Comparison of ENCODE assay signal across 9 mouse cellular contexts in the genomic region with DNA sequence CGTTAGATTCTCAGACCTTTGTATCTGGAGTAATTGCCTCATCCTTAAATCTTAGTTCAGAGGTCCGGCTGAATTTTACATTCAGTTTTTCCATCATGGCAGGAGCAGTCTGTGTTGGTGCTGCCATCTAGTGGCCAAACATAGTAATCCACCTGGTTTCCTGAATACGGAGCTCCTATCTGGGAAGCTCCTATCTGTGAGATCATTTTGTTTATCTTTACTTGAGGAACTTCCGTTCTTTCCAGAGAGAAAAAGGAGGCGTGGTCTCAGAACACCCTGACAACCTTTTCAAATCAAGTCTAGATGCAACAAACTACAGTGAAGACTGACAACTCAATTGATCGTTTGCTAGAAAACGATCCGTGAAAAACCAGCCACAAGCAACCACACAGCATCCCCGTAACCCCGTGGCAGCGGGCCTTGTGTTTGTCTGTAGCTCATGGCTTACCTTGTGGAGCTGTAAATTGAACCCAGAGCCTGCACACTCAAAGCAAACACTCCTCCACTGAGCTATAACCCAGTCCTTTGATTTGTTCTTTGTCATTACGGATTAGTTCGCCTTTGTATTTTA. TPM values are rescaled to one million over a fixed set of nuclear protein-coding genes. Genes with fewer than 3 reads are reported as not detected.
DNase-seq lines count a peak whose midpoint lies in the region; ATAC-seq lines count a peak whose summit lies in the region.
"Had no signal": no experiment of that assay in that cellular context is flagged by ENCODE, and none has a peak within 500 bp of the region (broad histone marks: within the 10 kb centered on the region; RNA-seq: fewer than 3 reads in every experiment).

No protein-coding gene starts in this region.

- no peak overlapping the region for H3K27ac ChIP-seq in embryonic facial prominence, embryonic 14.5 days (replicated peaks; ENCODE audit: low read depth, low read length)
- H3K27ac ChIP-seq: heart, embryonic 15.5 days had no signal

- no peaks in the 10 kb centered on the region for H3K4me1 ChIP-seq in embryonic facial prominence, embryonic 14.5 days (ENCODE audit: control insufficient read depth, insufficient read depth, low read length)
- H3K4me1 ChIP-seq: heart, embryonic 15.5 days had no signal

- no peak overlapping the region for H3K9ac ChIP-seq in embryonic facial prominence, embryonic 14.5 days (ENCODE audit: low read depth, low read length)
- H3K9ac ChIP-seq: heart, embryonic 15.5 days had no signal

- peaks cover 13% of the 10 kb centered on the region for H3K9me3 ChIP-seq in embryonic facial prominence, embryonic 14.5 days (ENCODE audit: control insufficient read depth, low read length)
- H3K9me3 ChIP-seq: heart, embryonic 15.5 days had no signal

- ATAC-seq in embryonic facial prominence, embryonic 14.5 days (ENCODE audit: low read depth), result 0 out of 2 replicates have a peak, but pooled peaks have one; percentile 26
- peak; percentile 44; the same call in 1 of the 2 replicates for ATAC-seq in neutrophil, adult 5-6 weeks (ENCODE audit: extremely low read depth, insufficient number of reproducible peaks, low FRiP score, poor library complexity, severe bottlenecking)

- intact Hi-C loops in heart, postnatal 10 days (cut with DNase I), result loop anchor here (2.0 to 5.0 kb wide), 2 partner anchors 147 to 216 kb away; partner anchors contain the start of genes Gbp3 and Gbp5

- no peak overlapping the region for H3K4me3 ChIP-seq in embryonic facial prominence, embryonic 14.5 days (ENCODE audit: low read depth, low read length)
- H3K4me3 ChIP-seq: heart, embryonic 15.5 days had no signal

- H3K36me3 ChIP-seq in embryonic facial prominence, embryonic 14.5 days (ENCODE audit: control insufficient read depth, insufficient read depth, low read length), result no peaks in the 10 kb centered on the region
- H3K36me3 ChIP-seq: heart, embryonic 15.5 days had no signal

- WGBS in embryonic facial prominence, embryonic 14.5 days, result 45% methylated on average over 13 of the region's 13 CpGs

- no peak overlapping the region for H3K4me2 ChIP-seq in embryonic facial prominence, embryonic 14.5 days (ENCODE audit: low read depth, low read length)
- H3K4me2 ChIP-seq: heart, embryonic 15.5 days had no signal

- no peaks in the 10 kb centered on the region for H3K27me3 ChIP-seq in embryonic facial prominence, embryonic 14.5 days (replicated peaks; ENCODE audit: control insufficient read depth, insufficient read depth, low read length)
- H3K27me3 ChIP-seq: heart, embryonic 15.5 days had no signal

- DNase-seq in ES-CJ7 (ENCODE audit: low read depth, low spot score), result peak; percentile 75
- peak; percentile 56 for DNase-seq in adrenal gland, postnatal 25 days
- DNase-seq in embryonic facial prominence, embryonic 14.5 days (ENCODE audit: low spot score), result peak; percentile 71
- DNase-seq in heart, postnatal 10 days, result peak; percentile 76 to 85
- DNase-seq in layer of hippocampus, adult 11-12 months (ENCODE audit: low spot score), result peak; percentile 81
- peak; percentile 39 to 76 for DNase-seq in lung, adult 18-20 months
- peak; percentile 30 to 45 for DNase-seq in thymus, postnatal 36 days

RNA-seq across cellular contexts. Expression of gene Kyat3, which starts 8.1 kb away (rescaled TPM):
- total RNA-seq in adrenal gland, postnatal 25 days (2021), result 26.6 and 31.6 TPM in 2 replicates
- polyA plus RNA-seq in embryonic facial prominence, embryonic 14.5 days (2014; fragmentation: Nextera tagmentation; extraction: Ambion mirVana), result 14.9 and 18.7 TPM in 2 replicates
- total RNA-seq in heart, postnatal 10 days (2021), result 1 to 10 TPM; 3.8 to 6.1 TPM
- total RNA-seq in neutrophil, adult 5-6 weeks (2017), result 5.0 and 6.6 TPM in 2 replicates

RNA-seq across cellular contexts. Expression of gene Gtf2b, which starts 55.9 kb away (rescaled TPM):
- 64.5 and 64.6 TPM in 2 replicates for total RNA-seq in adrenal gland, postnatal 25 days (2021)
- polyA plus RNA-seq in embryonic facial prominence, embryonic 14.5 days (2014; fragmentation: Nextera tagmentation; extraction: Ambion mirVana), result 77.7 and 80.0 TPM in 2 replicates
- total RNA-seq in heart, postnatal 10 days (2021), result 10 to 100 TPM; 28.3 to 29.5 TPM
- 90.2 and 94.5 TPM in 2 replicates for total RNA-seq in neutrophil, adult 5-6 weeks (2017)
